Mouse (Mus musculus) ES-Bruce4 (cell line): ENCODE measurements at regions not wholly inside any gene's neighbourhood (a gene's known extent, or its start where the extent isn't known, plus 50 kb on each side); places are given as distances from the start of the nearest gene placed in this dataset.

ENCODE experiments used
- H3K27ac ChIP-seq: 2 replicates; pipeline ENCODE4 v1.5.1; 2012; ENCODE audit warnings: low read length, inconsistent platforms; ENCODE audit not compliant: insufficient read depth
- H3K27me3 ChIP-seq: 2 replicates; pipeline ENCODE4 v1.6.1; 2012; ENCODE audit warnings: mild to moderate bottlenecking, low read length, inconsistent platforms; ENCODE audit not compliant: control insufficient read depth, poor library complexity, insufficient read depth, severe bottlenecking
- H3K36me3 ChIP-seq: 2 replicates; pipeline ENCODE4 v1.6.1; 2012; ENCODE audit warnings: inconsistent platforms, mild to moderate bottlenecking, low read length, moderate library complexity; ENCODE audit not compliant: control insufficient read depth, poor library complexity, insufficient read depth, severe bottlenecking
- H3K4me1 ChIP-seq: one replicate; pipeline ENCODE4 v1.8.1; 2011; ENCODE audit warnings: low read length; ENCODE audit not compliant: control insufficient read depth, insufficient read depth
- H3K4me3 ChIP-seq: 2 replicates; pipeline ENCODE4 v1.5.1; 2011; ENCODE audit warnings: low read depth, mild to moderate bottlenecking, low read length
- H3K9ac ChIP-seq: 2 replicates; pipeline ENCODE4 v1.6.1; 2012; ENCODE audit warnings: low read depth, mild to moderate bottlenecking, inconsistent platforms; ENCODE audit not compliant: poor library complexity, severe bottlenecking
- H3K9me3 ChIP-seq: replicated peaks from 2 replicates; pipeline ENCODE4 v1.6.1; 2012; ENCODE audit warnings: mild to moderate bottlenecking, low read length, inconsistent platforms; ENCODE audit not compliant: control insufficient read depth, poor library complexity, insufficient read depth, severe bottlenecking
- CTCF ChIP-seq: IDR thresholded peaks from one replicate; pipeline ENCODE4 v1.8.1; 2011; ENCODE audit warnings: low read depth, low read length
- EP300 ChIP-seq: IDR thresholded peaks from 2 replicates; pipeline ENCODE4 v1.6.1; 2011; ENCODE audit warnings: low read depth, low read length; ENCODE audit not compliant: insufficient read depth
- POLR2A ChIP-seq: IDR thresholded peaks from one replicate; pipeline ENCODE4 v1.8.1; 2011; ENCODE audit warnings: low read length; ENCODE audit not compliant: insufficient read depth

GRCm38 (mm10) chr1:61313196-61313595, 325.4 kb upstream of the Pard3b start:
- Histone ChIP-seq H3K36me3 (no peaks in the 10 kb centered on the region), H3K9me3 (no peaks in the 10 kb centered on the region), H3K4me1 (no peaks in the 10 kb centered on the region), H3K27ac (no peak overlapping the region), H3K4me3 (no peak overlapping the region), H3K27me3 (no peaks in the 10 kb centered on the region; the same call in 1 of the 2 replicates), H3K9ac (no peak overlapping the region)
- TF ChIP-seq POLR2A (no peak), CTCF (no peak), EP300 (no peak)

- H3K27ac ChIP-seq = no peak overlapping the region
- no peaks in the 10 kb centered on the region for H3K4me1 ChIP-seq
- H3K9me3 ChIP-seq = no peaks in the 10 kb centered on the region
- H3K4me3 ChIP-seq = no peak overlapping the region
- H3K36me3 ChIP-seq = no peaks in the 10 kb centered on the region
- no peak overlapping the region for H3K9ac ChIP-seq
- H3K27me3 ChIP-seq = no peaks in the 10 kb centered on the region; the same call in 1 of the 2 replicates
- no peak for TF ChIP-seq POLR2A
These were observed 322.4 kb upstream of the Pard3b start for GRCm38 (mm10) chr1:61316261-61316660.

GRCm38 (mm10) chr1:61316736-61317135, 321.9 kb upstream of the Pard3b start:
- TF ChIP-seq POLR2A (no peak), CTCF (no peak), EP300 (no peak)

GRCm38 (mm10) chr1:61318042-61318441, 320.6 kb upstream of the Pard3b start:
- no peaks in the 10 kb centered on the region for H3K36me3 ChIP-seq
- no peaks in the 10 kb centered on the region; the same call in 1 of the 2 replicates for H3K27me3 ChIP-seq
- no peaks in the 10 kb centered on the region for H3K9me3 ChIP-seq
- no peaks in the 10 kb centered on the region for H3K4me1 ChIP-seq
- H3K9ac ChIP-seq = no peak overlapping the region
- TF ChIP-seq EP300 (no peak), POLR2A (no peak), CTCF (no peak)
- no peak overlapping the region for H3K27ac ChIP-seq
- H3K4me3 ChIP-seq = no peak overlapping the region

More at GRCm38 (mm10) chr1:61316736-61317135, 321.9 kb upstream of the Pard3b start:
- Histone ChIP-seq H3K4me1 (no peaks in the 10 kb centered on the region), H3K27me3 (no peaks in the 10 kb centered on the region; the same call in 1 of the 2 replicates), H3K36me3 (no peaks in the 10 kb centered on the region), H3K27ac (no peak overlapping the region), H3K9ac (no peak overlapping the region), H3K4me3 (no peak overlapping the region), H3K9me3 (no peaks in the 10 kb centered on the region)

- H3K4me3 ChIP-seq = no peak overlapping the region
- H3K27ac ChIP-seq = no peak overlapping the region
- H3K27me3 ChIP-seq = no peaks in the 10 kb centered on the region
- H3K9me3 ChIP-seq = no peaks in the 10 kb centered on the region
- TF ChIP-seq CTCF (no peak), EP300 (no peak), POLR2A (no peak)
- no peaks in the 10 kb centered on the region for H3K36me3 ChIP-seq
- H3K9ac ChIP-seq = no peak overlapping the region
- H3K4me1 ChIP-seq = no peaks in the 10 kb centered on the region
These were observed 317.0 kb upstream of the Pard3b start for GRCm38 (mm10) chr1:61321513-61322145.

GRCm38 (mm10) chr1:61331456-61331855, 307.2 kb upstream of the Pard3b start:
- Histone ChIP-seq H3K4me1 (no peaks in the 10 kb centered on the region), H3K36me3 (no peaks in the 10 kb centered on the region), H3K9me3 (no peaks in the 10 kb centered on the region), H3K9ac (no peak overlapping the region), H3K4me3 (no peak overlapping the region), H3K27me3 (no peaks in the 10 kb centered on the region), H3K27ac (no peak overlapping the region)
- TF ChIP-seq CTCF (no peak), EP300 (no peak), POLR2A (no peak)
